Mouse (Mus musculus): ENCODE measurements at regions not wholly inside any gene's neighbourhood (a gene's known extent, or its start where the extent isn't known, plus 50 kb on each side); places are given as distances from the start of the nearest gene placed in this dataset.

DNA sequence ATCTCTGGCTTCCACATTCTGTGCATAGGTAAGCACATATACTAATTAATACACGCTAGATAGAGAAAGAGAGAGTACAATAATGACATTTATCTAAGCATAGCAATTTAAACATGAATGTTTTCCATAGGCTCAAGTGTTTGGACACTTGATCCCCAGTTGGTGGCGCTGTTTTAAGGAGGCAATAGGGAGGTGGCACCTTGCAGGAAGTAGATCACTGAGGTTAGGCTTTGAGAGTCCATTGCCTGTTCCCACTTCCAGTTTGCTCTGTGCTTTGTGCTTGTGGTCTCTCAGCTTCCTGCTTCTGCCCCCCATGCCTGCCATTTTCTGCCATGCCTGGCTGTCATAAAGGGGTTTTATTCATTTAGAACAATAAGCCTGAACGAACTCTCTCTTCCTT lies 226.5 kb upstream of the Elac2 start:
- Histone ChIP-seq H3K4me2 (replicated peaks; ENCODE audit: low read depth, low read length, severe bottlenecking) (no peak overlapping the region), H3K4me1 (ENCODE audit: control insufficient read depth, insufficient read depth, low read length) (0 out of 2 replicates have a peak, but pooled peaks cover 4% of the 10 kb centered on the region), H3K27me3 (ENCODE audit: control insufficient read depth, insufficient read depth, low read length) (no peaks in the 10 kb centered on the region), H3K9me3 (ENCODE audit: control insufficient read depth, low read length) (no peaks in the 10 kb centered on the region), H3K9ac (ENCODE audit: low read depth, low read length, severe bottlenecking) (no peak overlapping the region), H3K4me3 (replicated peaks; ENCODE audit: low read length) (no peak overlapping the region), H3K36me3 (ENCODE audit: control insufficient read depth, insufficient read depth, low read length) (no peaks in the 10 kb centered on the region), H3K27ac (replicated peaks; ENCODE audit: low read depth, low read length) (no peak overlapping the region)
- DNase-seq (ENCODE audit: low spot score) = no peak
- TF ChIP-seq POLR2A (IDR thresholded peaks at IDR 0.05; ENCODE audit: borderline replicate concordance, extremely low read depth, insufficient read depth, insufficient read length) = no peak
- ATAC-seq (ENCODE audit: low FRiP score, low read depth) = no peak
- WGBS = 60% methylated on average over 3 of the region's 3 CpGs

DNA sequence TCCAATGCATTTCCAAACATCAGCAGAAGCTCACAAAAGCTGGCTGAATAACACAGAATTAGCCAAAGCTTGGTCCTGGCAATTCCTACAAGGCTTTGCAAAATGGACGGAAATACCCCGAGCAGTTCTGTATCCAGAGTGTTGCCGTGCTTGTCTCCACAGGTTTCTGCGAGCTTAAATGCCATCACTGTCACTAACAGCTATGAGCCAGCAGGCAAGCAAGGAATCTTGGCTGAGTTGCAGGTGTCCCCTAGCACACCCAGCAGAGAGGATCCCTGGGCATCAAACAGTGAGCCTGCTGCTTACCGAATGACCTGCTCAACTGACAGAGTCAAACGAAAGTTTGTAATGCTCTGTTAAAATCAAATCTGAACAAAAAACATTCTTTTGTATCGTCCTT lies 226.0 kb upstream of the Elac2 start:
- H3K4me2 ChIP-seq (replicated peaks; ENCODE audit: low read depth, low read length, severe bottlenecking) = no peak overlapping the region
- H3K36me3 ChIP-seq (ENCODE audit: control insufficient read depth, insufficient read depth, low read length) = no peaks in the 10 kb centered on the region
- 69% methylated on average over 7 of the region's 7 CpGs for WGBS
- ATAC-seq (ENCODE audit: low FRiP score, low read depth) (no peak), DNase-seq (ENCODE audit: low spot score) (no peak)
- H3K9me3 ChIP-seq (ENCODE audit: control insufficient read depth, low read length) = no peaks in the 10 kb centered on the region
- no peak for TF ChIP-seq POLR2A (IDR thresholded peaks at IDR 0.05; ENCODE audit: borderline replicate concordance, extremely low read depth, insufficient read depth, insufficient read length)
- no peak overlapping the region for H3K27ac ChIP-seq (replicated peaks; ENCODE audit: low read depth, low read length)
- 0 out of 2 replicates have a peak, but pooled peaks cover 4% of the 10 kb centered on the region for H3K4me1 ChIP-seq (ENCODE audit: control insufficient read depth, insufficient read depth, low read length)
- H3K9ac ChIP-seq (ENCODE audit: low read depth, low read length, severe bottlenecking) = no peak overlapping the region
- H3K4me3 ChIP-seq (replicated peaks; ENCODE audit: low read length) = no peak overlapping the region
- H3K27me3 ChIP-seq (ENCODE audit: control insufficient read depth, insufficient read depth, low read length) = no peaks in the 10 kb centered on the region

DNA sequence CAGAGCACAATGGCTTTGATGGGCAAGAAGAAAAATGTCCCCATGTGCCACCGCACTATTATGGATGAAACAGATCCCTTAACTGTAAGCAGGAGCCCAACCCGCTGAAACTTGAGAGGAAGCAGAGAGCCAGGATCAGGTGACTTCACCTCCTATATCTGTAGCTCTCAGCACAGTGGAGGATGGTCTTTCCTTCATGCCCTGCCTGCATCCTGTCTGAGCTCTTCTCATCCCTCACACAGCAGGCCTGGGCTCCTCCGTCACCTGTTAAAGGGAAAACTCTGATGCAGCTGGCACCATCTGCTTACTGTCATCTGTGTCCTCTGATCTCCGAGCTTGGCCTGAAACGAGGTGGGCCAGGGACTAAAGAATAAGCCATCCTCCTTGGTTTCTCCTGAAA lies 224.8 kb upstream of the Elac2 start:
- no peak overlapping the region for H3K4me2 ChIP-seq (replicated peaks; ENCODE audit: low read depth, low read length, severe bottlenecking)
- ATAC-seq (ENCODE audit: low FRiP score, low read depth) (no peak), DNase-seq (ENCODE audit: low spot score) (no peak)
- H3K36me3 ChIP-seq (ENCODE audit: control insufficient read depth, insufficient read depth, low read length) = no peaks in the 10 kb centered on the region
- H3K9me3 ChIP-seq (ENCODE audit: control insufficient read depth, low read length) = no peaks in the 10 kb centered on the region
- H3K27ac ChIP-seq (replicated peaks; ENCODE audit: low read depth, low read length) = no peak overlapping the region
- H3K27me3 ChIP-seq (ENCODE audit: control insufficient read depth, insufficient read depth, low read length) = no peaks in the 10 kb centered on the region
- no peak overlapping the region for H3K4me3 ChIP-seq (replicated peaks; ENCODE audit: low read length)
- TF ChIP-seq POLR2A (IDR thresholded peaks at IDR 0.05; ENCODE audit: borderline replicate concordance, extremely low read depth, insufficient read depth, insufficient read length) = no peak
- H3K4me1 ChIP-seq (ENCODE audit: control insufficient read depth, insufficient read depth, low read length) = 0 out of 2 replicates have a peak, but pooled peaks cover 4% of the 10 kb centered on the region
- H3K9ac ChIP-seq (ENCODE audit: low read depth, low read length, severe bottlenecking) = no peak overlapping the region
- whole genome bisulfite sequencing = 42% methylated on average over 5 of the region's 5 CpGs

DNA sequence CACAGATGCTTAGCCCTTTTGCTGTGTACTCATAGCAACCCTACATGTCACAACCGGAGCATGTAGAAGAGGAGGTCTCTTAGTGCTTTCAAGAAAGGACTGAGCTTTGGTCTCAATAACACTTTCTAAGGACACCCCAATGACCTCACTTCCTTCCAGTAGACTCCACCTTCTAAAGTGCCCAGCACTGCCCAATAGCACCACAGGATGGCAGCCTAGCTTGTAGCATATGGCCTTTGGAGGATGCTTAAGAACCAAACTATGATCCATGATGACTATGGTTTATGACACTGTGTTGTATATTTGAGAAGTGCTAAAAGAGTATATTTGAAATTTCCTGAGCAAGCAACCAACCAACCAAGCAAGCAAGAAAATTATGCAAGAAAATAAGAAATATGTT lies 223.3 kb upstream of the Elac2 start:
- no peaks in the 10 kb centered on the region for H3K4me1 ChIP-seq (ENCODE audit: control insufficient read depth, insufficient read depth, low read length)
- H3K27me3 ChIP-seq (ENCODE audit: control insufficient read depth, insufficient read depth, low read length) = no peaks in the 10 kb centered on the region
- no peaks in the 10 kb centered on the region for H3K36me3 ChIP-seq (ENCODE audit: control insufficient read depth, insufficient read depth, low read length)
- no peak overlapping the region for H3K4me2 ChIP-seq (replicated peaks; ENCODE audit: low read depth, low read length, severe bottlenecking)
- no peak overlapping the region for H3K9ac ChIP-seq (ENCODE audit: low read depth, low read length, severe bottlenecking)
- H3K4me3 ChIP-seq (replicated peaks; ENCODE audit: low read length) = no peak overlapping the region
- no peak overlapping the region for H3K27ac ChIP-seq (replicated peaks; ENCODE audit: low read depth, low read length)
- no peak for DNase-seq (ENCODE audit: low spot score)
- ATAC-seq (ENCODE audit: low FRiP score, low read depth) = no peak
- 91% methylated on average over 1 of the region's 1 CpGs for WGBS
- TF ChIP-seq POLR2A (IDR thresholded peaks at IDR 0.05; ENCODE audit: borderline replicate concordance, extremely low read depth, insufficient read depth, insufficient read length) = no peak
- H3K9me3 ChIP-seq (ENCODE audit: control insufficient read depth, low read length) = no peaks in the 10 kb centered on the region

DNA sequence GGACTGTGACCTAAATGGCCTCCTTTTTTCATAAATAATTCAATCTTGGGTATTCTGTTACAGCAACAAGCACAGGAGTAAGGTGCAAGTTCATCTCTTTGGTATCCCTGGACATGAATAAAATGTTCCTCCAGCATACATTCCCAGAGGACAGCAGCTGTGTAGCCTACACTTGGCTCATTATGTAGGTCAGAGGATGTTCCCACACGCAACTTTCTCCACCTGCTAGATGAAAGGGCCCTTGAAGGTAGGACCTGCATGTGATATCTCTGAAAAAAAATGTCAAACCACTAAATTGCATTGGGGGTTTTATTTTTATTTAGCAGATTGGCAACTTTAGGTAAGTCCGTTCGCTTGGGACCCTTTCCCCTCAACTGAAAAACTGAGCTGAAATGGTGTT lies 218.2 kb upstream of the Elac2 start:
- TF ChIP-seq POLR2A (IDR thresholded peaks at IDR 0.05; ENCODE audit: borderline replicate concordance, extremely low read depth, insufficient read depth, insufficient read length) = no peak
- Histone ChIP-seq H3K9me3 (ENCODE audit: control insufficient read depth, low read length) (no peaks in the 10 kb centered on the region), H3K9ac (ENCODE audit: low read depth, low read length, severe bottlenecking) (no peak overlapping the region), H3K4me2 (replicated peaks; ENCODE audit: low read depth, low read length, severe bottlenecking) (no peak overlapping the region), H3K27me3 (ENCODE audit: control insufficient read depth, insufficient read depth, low read length) (no peaks in the 10 kb centered on the region), H3K27ac (replicated peaks; ENCODE audit: low read depth, low read length) (no peak overlapping the region), H3K36me3 (ENCODE audit: control insufficient read depth, insufficient read depth, low read length) (no peaks in the 10 kb centered on the region), H3K4me3 (replicated peaks; ENCODE audit: low read length) (no peak overlapping the region), H3K4me1 (ENCODE audit: control insufficient read depth, insufficient read depth, low read length) (no peaks in the 10 kb centered on the region)
- ATAC-seq (ENCODE audit: low FRiP score, low read depth) (no peak), DNase-seq (ENCODE audit: low spot score) (no peak)
- 87% methylated on average over 3 of the region's 3 CpGs for WGBS

DNA sequence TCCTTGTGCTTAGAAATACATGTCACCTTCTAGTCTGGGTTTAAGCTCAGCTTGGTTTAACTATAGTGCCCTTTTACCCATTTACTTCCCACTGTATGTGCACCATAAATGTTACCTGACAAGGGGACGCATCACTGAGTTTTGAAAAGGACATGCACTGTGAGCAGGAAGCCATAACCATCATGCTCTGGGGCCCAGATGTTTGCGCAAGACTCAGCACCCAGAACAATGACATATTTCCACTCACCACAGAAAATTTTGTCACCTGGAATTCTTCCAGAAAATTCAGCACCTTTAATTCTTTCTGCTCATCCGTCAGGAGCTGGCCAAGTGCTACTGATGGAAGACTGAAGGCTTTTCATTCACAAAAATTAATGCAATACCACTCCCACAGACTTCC lies 216.1 kb upstream of the Elac2 start:
- Histone ChIP-seq H3K4me3 (replicated peaks; ENCODE audit: low read length) (no peak overlapping the region), H3K27ac (replicated peaks; ENCODE audit: low read depth, low read length) (no peak overlapping the region), H3K9ac (ENCODE audit: low read depth, low read length, severe bottlenecking) (no peak overlapping the region), H3K9me3 (ENCODE audit: control insufficient read depth, low read length) (no peaks in the 10 kb centered on the region), H3K27me3 (ENCODE audit: control insufficient read depth, insufficient read depth, low read length) (no peaks in the 10 kb centered on the region), H3K4me1 (ENCODE audit: control insufficient read depth, insufficient read depth, low read length) (no peaks in the 10 kb centered on the region), H3K4me2 (replicated peaks; ENCODE audit: low read depth, low read length, severe bottlenecking) (no peak overlapping the region), H3K36me3 (ENCODE audit: control insufficient read depth, insufficient read depth, low read length) (no peaks in the 10 kb centered on the region)
- ATAC-seq (ENCODE audit: low FRiP score, low read depth) (no peak), DNase-seq (ENCODE audit: low spot score) (no peak)
- 68% methylated on average over 3 of the region's 3 CpGs for WGBS
- TF ChIP-seq POLR2A (IDR thresholded peaks at IDR 0.05; ENCODE audit: borderline replicate concordance, extremely low read depth, insufficient read depth, insufficient read length) = no peak

Measured in limb, embryonic 14.5 days (tissue).